Mouse (Mus musculus) heart, adult 2 months (tissue): ENCODE data around the gene Fuca2.

ENCODE experiments used
- CTCF ChIP-seq: fragments of 200-600 bp; IDR thresholded peaks from 2 replicates; pipeline ENCODE4 v1.8.1; 2022; ENCODE audit warnings: antibody characterized with exemption, mild to moderate bottlenecking, moderate library complexity
- EP300 ChIP-seq: fragments of 200-500 bp; IDR thresholded peaks from 2 replicates; pipeline ENCODE4 v1.6.1; 2011; ENCODE audit warnings: low read depth, low read length, control low read depth; ENCODE audit not compliant: insufficient read depth
- POLR2A ChIP-seq: fragments of 200-500 bp; IDR thresholded peaks from 2 replicates; pipeline ENCODE4 v1.6.1; 2011; ENCODE audit warnings: mild to moderate bottlenecking, low read depth, low read length, control low read depth; ENCODE audit not compliant: insufficient read depth

- no peak for TF ChIP-seq POLR2A
- TF ChIP-seq CTCF, result no peak
- no peak for TF ChIP-seq EP300
Observed at GRCm38 (mm10) chr10:13499331-13499730, at the start of gene Fuca2.
